Mouse (Mus musculus): Measurements from ENCODE around the gene Plcg1. TPM values are rescaled to one million over a fixed set of nuclear protein-coding genes. Genes with fewer than 3 reads are reported as not detected.
A peak's percentile ranks its signal among the peaks of the same experiment; 100 is the strongest.

Gene Plcg1
- total RNA-seq, 2 experiments from 2014 or later = 17.3 to 18.0 TPM

- no peak for DNase-seq (ENCODE audit: low spot score)
Measured at GRCm38 (mm10) chr2:160735706-160736310, 4.7 kb downstream of the Plcg1 start.

DNA sequence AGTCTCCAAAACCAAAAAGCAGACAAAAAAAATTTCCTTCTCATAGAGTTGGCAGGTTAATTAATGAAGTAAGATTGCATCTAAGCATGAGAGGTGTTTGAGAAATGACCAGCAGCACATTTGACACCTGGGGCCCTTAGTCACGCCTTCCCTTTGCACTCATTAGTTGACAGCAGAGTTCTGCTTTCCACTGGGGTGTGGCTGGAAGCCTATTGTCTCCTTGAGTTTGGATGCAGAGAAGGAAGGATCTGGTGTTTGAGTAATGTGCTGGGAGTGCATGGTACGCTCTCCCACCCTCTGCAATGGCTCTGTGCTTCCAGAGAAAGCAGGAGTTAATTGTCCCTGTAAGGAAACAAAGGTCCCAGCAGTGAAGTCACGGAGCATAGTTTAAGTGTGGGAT lies 5.4 kb downstream of the Plcg1 start:
- DNase-seq (ENCODE audit: low spot score) = no peak

DNA sequence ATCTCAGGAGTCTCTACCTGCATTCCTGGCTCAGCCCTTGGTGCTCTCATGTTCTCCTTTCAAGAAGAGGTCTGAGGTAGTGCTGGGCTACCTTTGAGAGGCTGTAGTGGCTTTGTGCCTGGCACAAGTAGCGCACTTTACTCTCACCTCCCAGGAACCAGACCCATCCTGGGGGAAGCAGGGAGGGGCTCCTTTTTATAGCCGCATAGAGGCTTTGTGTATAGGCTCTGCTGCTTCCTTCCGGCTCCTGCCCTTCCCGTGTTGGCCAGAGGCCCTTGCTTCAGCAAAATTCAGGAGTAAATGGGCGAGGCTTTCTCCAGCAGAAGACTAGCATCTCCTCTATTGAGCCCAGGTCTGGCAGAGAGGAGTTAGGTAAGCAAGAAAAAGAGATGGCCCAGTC lies 7.3 kb downstream of the Plcg1 start:
- DNase-seq (ENCODE audit: low spot score) = no peak

DNA sequence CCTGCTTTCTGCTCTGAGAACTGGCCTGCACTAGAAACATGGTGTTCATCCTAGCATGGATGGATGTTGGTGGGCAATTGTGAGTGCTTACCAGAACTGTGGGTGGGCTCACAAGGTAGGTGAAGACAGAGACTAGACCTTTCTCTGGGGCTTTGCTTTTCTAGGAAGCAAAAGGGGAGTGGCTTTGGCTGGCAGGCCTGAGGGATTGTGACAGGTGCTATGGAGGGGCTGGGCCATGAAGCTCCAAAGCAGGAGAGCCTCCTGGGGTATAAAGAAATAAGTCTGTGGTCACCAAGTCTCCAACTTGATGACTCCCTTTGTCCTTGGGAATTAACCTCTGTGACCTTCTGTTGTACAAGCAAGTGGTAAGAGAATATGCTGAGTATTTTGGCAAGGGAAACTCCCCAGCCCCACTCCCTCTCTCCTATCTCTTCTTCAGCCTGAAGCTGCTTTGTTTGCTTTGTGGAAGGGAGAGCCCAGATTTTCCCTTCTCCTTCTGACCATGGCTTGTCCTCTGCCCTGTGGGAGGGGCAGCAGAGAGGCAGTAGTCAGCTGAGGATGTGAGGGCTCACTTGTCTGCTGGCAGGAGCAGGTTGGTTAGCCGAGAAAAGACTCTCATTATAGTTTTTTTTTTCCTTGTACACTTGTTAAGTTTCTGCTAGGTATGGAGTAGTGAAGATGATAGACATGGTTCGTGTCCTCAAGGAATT lies 8.7 kb downstream of the Plcg1 start:
- no peak for DNase-seq (ENCODE audit: low spot score)

DNA sequence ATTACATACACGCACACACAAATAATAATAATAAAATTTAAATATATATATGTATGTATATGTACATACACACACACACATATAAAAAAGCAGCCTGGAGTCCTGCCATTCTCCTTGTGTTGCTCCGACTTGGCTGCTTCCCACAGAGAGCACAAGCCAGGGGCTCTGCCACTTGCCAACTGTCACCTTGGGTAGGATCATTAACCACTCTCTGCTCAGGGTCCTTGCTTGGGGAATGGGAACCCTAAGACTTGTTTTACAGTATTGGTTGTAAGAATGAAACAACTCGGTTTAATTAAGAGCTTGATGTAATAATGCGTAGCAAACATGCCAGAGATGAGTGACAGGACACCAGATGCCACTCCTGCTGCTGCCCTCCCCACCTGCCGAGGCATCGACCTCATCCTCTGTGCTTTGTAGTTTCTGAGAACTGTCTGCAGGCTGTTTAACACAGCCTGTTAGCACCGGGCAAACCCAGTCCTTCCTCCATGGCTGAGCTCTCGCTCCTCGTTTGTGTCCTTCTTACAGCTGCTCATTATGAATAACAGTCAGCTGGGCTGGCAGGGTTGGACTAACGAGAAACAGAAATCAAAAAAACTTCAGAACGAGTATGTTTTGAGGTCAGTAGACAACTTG lies 9.5 kb downstream of the Plcg1 start:
- no peak for DNase-seq (ENCODE audit: low spot score)

DNA sequence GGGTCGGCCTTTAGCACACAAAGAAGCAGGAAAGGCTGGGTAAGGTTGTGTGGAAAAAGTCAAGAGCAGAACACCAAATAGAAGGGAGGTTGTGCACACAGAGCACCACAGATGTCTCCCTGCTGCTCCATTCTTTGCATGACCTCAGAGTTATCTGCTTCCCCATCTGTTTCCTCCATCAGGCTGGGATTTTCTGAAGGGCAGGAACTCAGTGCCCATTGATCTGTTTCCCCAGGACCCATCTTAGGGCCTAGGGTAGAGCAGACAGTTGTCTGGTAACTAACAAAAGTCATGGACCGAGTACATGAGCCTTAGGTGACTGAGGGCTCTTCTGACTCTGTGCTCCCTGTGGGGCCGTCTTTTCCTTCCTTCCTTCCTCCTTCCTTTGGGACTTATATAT lies 10.5 kb downstream of the Plcg1 start:
- no peak for DNase-seq (ENCODE audit: low spot score)

- DNase-seq (ENCODE audit: low spot score) = no peak
Measured at GRCm38 (mm10) chr2:160742161-160742609, 11.1 kb downstream of the Plcg1 start.

GRCm38 (mm10) chr2:160744040-160744822 lies 13.1 kb downstream of the Plcg1 start:
- peak; percentile 76 for DNase-seq (ENCODE audit: low spot score)

GRCm38 (mm10) chr2:160744823-160745210 lies 13.7 kb downstream of the Plcg1 start:
- no peak for DNase-seq (ENCODE audit: low spot score)

GRCm38 (mm10) chr2:160745497-160745896 lies 14.4 kb downstream of the Plcg1 start:
- no peak for DNase-seq (ENCODE audit: low spot score)

GRCm38 (mm10) chr2:160746637-160747036 lies 15.5 kb downstream of the Plcg1 start:
- no peak for DNase-seq (ENCODE audit: low spot score)

DNA sequence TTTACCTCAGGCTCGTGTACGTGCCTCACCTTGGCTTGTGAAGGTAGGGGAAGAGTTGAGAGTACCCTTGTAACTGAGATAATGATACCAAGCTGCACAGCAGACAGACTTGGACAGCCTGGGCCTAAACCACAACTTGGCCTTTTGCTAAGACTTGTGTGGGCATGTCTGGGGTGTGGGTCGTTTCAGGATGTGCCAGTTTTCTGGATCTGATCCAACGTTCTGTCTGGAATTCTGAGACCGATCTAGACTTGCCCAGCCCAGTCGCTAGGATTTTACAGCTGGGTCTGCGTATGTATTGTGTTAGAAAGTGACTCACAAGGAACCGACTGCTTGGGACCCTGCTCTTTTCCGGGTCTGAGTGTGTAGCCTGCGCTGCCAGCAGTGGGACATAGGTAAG lies 16.0 kb downstream of the Plcg1 start:
- DNase-seq (ENCODE audit: low spot score) = no peak

DNA sequence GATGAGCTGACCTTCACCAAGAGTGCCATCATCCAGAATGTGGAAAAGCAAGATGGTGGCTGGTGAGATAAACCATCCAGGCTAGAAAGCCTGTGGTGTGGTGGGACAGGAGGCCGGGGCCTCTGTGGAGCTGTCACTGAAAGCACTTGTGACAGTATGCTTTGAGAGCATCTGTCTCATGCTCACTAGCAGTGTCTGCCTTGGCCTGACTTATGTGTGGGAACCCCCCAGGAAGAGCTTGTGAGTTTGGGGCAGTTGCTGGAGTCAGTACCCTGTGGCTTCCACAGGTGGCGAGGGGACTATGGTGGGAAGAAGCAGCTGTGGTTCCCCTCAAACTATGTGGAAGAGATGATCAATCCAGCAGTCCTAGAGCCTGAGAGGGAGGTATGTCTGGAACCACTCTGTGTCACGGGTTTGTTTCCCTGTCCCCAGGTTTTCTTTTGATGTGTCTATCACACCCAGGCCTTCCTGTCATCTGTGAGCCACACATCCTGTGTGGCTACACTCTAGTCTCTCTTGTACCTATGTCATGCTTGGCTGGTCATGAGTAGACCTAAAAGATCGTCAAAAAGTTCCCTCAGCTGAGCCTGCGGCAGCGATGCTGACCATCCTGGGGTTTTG lies 25.6 kb downstream of the Plcg1 start:
- no peak for DNase-seq (ENCODE audit: low spot score)

DNA sequence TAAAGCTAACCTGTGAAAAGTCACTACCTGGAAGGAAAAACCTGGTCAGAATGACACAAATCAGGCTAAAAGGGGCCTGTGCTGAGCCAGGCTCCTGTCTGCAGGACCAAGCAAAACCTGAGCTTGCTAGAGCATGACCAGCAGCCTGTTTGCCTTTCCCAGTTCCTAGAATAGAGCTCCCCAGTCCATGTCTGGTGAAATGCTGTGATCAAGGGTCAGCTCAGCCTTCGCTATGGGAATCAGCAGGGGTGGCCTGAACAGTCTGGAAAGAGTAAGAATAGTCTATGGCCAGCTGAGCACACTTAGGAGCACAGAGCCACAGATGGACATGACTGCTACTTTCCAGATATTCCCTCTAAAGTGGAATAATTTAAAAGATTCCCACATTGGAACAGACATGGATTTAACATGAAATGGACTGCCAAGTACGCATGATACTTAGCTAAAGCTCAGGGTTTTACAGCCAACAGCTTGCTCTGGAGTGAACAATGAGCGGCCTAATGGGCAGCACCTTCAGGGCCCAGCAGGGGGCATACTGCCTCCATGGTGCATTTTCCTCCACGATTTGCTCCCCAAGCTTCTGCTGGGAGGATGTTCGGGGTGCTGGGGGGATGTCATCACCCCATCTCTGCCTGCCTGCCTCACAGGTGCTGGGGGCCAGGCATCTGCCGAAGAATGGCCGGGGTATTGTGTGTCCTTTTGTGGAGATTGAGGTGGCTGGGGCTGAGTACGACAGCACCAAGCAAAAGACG lies 29.5 kb downstream of the Plcg1 start:
- DNase-seq (ENCODE audit: low spot score) = peak; percentile 62

- no peak for DNase-seq (ENCODE audit: low spot score)
Measured at GRCm38 (mm10) chr2:160763816-160764215, 32.7 kb downstream of the Plcg1 start.

- DNase-seq (ENCODE audit: low spot score) = no peak
Measured at GRCm38 (mm10) chr2:160764386-160764785, 33.3 kb downstream of the Plcg1 start.

- no peak for DNase-seq (ENCODE audit: low spot score)
Measured at GRCm38 (mm10) chr2:160765096-160765495, 34.0 kb downstream of the Plcg1 start.

- peak; percentile 53 for DNase-seq (ENCODE audit: low spot score)
Measured at GRCm38 (mm10) chr2:160766371-160766771, 35.3 kb downstream of the Plcg1 start.

- no peak for DNase-seq (ENCODE audit: low spot score)
Measured at GRCm38 (mm10) chr2:160767201-160767600, 36.1 kb downstream of the Plcg1 start.

DNA sequence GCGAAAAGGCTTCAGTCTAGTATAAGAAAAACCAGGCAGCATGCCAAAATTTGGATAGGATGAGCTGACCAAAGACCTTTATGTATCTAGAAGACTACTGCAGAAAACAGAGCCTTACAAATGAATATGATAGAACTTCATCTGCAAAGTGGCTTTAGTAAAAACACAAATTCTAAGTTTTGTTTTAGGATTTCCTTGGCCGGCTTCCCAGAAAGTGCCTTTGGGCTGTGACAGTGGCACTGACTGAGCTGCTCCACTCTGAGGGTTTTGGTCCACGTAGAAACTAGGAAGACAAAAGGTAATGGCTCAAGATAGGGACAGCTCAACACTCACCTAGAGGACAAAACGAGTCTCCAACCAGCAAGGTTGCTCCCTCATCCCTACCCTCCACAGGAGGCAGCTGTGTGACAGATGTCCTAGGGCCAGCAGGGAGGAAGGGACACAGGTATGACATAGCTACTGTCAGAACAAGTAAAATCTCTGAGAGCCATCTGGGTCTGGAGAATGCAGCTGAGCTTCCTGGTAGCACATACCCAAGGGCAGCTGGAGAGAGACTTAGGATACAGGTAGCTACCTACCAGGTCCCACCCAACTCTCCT lies 37.1 kb downstream of the Plcg1 start:
- DNase-seq (ENCODE audit: low spot score) = no peak
